ENCODE assay signal across 9 mouse cellular contexts in genomic region chr6:39543769-39544420, GRCm38 (mm10). TPM values are rescaled to one million over a fixed set of nuclear protein-coding genes. Genes with fewer than 3 reads are reported as not detected.
DNase-seq lines count a peak whose midpoint lies in the region; ATAC-seq lines count a peak whose summit lies in the region.
"Had no signal": no experiment of that assay in that cellular context is flagged by ENCODE, and none has a peak within 500 bp of the region (broad histone marks: within the 10 kb centered on the region; RNA-seq: fewer than 3 reads in every experiment).

No protein-coding gene starts in this region.

- 41% methylated on average over 15 of the region's 15 CpGs for WGBS in embryonic facial prominence, embryonic 13.5 days

- H3K27ac ChIP-seq in embryonic facial prominence, embryonic 13.5 days, result peak overlapping the region; percentile 86

- no peaks in the 10 kb centered on the region for H3K27me3 ChIP-seq in embryonic facial prominence, embryonic 13.5 days

- H3K4me3 ChIP-seq in embryonic facial prominence, embryonic 13.5 days, result no peak overlapping the region

- H3K9me3 ChIP-seq in embryonic facial prominence, embryonic 13.5 days, result no peaks in the 10 kb centered on the region

- DNase-seq in heart, adult 11 months, result peak; percentile 95
- DNase-seq in heart, postnatal 25 days (ENCODE audit: low spot score), result no peak
- DNase-seq in kidney, adult 18-20 months, result peak; percentile 21
- DNase-seq in lung, postnatal 36 days, result peak; percentile 67
- DNase-seq in right cerebral cortex, adult 18-20 months, result no peak
- no peak for DNase-seq in right cerebral cortex, adult 2 months (ENCODE audit: low spot score in 2 of 2)

- H3K4me2 ChIP-seq in embryonic facial prominence, embryonic 13.5 days, result peak overlapping the region; percentile 28; the same call in 1 of the 2 replicates

- intact Hi-C loops in heart, postnatal 25 days (cut with DNase I), result loop anchor here (2.0 kb wide), 1 partner anchor 13 kb away; the partner anchor contains the start of gene Dennd2a

- peaks cover 58% of the 10 kb centered on the region for H3K4me1 ChIP-seq in embryonic facial prominence, embryonic 13.5 days

- H3K36me3 ChIP-seq in embryonic facial prominence, embryonic 13.5 days, result 0 out of 2 replicates have a peak, but pooled peaks cover 2% of the 10 kb centered on the region

- ATAC-seq in embryonic facial prominence, embryonic 13.5 days (ENCODE audit: insufficient number of reproducible peaks, insufficient read depth, low FRiP score, low TSS enrichment, low read depth), result no peak
- ATAC-seq in megakaryocyte progenitor cell, adult 5-6 weeks (replicated peaks; ENCODE audit: poor library complexity), result no peak
- ATAC-seq: inflammation-experienced regulatory T-cells, adult 6 months had no signal

- H3K9ac ChIP-seq in embryonic facial prominence, embryonic 13.5 days, result 0 out of 2 replicates have a peak overlapping the region, but pooled peaks have one; percentile 47

RNA-seq across cellular contexts. Expression of gene Dennd2a, which starts 13.8 kb away (rescaled TPM):
- 1 to 10 TPM; 7.6 to 9.9 TPM for total RNA-seq in heart, postnatal 25 days (2021)
- polyA plus RNA-seq in embryonic facial prominence, embryonic 13.5 days (2015; fragmentation: Nextera tagmentation; extraction: Ambion mirVana), result 18.0 and 21.2 TPM in 2 replicates
- 1.1 TPM in 1 of 2 replicates, not detected in the other for total RNA-seq in megakaryocyte progenitor cell, adult 5-6 weeks (2015)
- total RNA-seq in megakaryocyte progenitor cell, adult 5-6 weeks (2017), result 0.46 TPM in 1 of 2 replicates, not detected in the other

RNA-seq across cellular contexts. Expression of gene Adck2, which starts 29.8 kb away (rescaled TPM):
- 10 to 100 TPM; 16.5 to 16.6 TPM for total RNA-seq in heart, postnatal 25 days (2021)
- polyA plus RNA-seq in embryonic facial prominence, embryonic 13.5 days (2015; fragmentation: Nextera tagmentation; extraction: Ambion mirVana), result 40.6 and 42.3 TPM in 2 replicates
- 7.5 and 7.6 TPM in 2 replicates for total RNA-seq in megakaryocyte progenitor cell, adult 5-6 weeks (2015)
- 5.6 and 7.3 TPM in 2 replicates for total RNA-seq in megakaryocyte progenitor cell, adult 5-6 weeks (2017)

RNA-seq across cellular contexts. Expression of gene Gm42420, which starts 41.7 kb away (rescaled TPM):
- total RNA-seq in heart, postnatal 25 days (2021), result not detected
- polyA plus RNA-seq in embryonic facial prominence, embryonic 13.5 days (2015; fragmentation: Nextera tagmentation; extraction: Ambion mirVana), result 1.7 TPM in 1 of 2 replicates, not detected in the other
- 6.5 and 7.1 TPM in 2 replicates for total RNA-seq in megakaryocyte progenitor cell, adult 5-6 weeks (2015)
- not detected in 2 replicates for total RNA-seq in megakaryocyte progenitor cell, adult 5-6 weeks (2017)
- polyA plus RNA-seq: inflammation-experienced regulatory T-cells, adult 6 months had no signal

RNA-seq across cellular contexts. Expression of gene Ndufb2, which starts 48.5 kb away (rescaled TPM):
- 100 to 1,000 TPM; 685 to 720 TPM for total RNA-seq in heart, postnatal 25 days (2021)
- 330 and 353 TPM in 2 replicates for polyA plus RNA-seq in embryonic facial prominence, embryonic 13.5 days (2015; fragmentation: Nextera tagmentation; extraction: Ambion mirVana)
- total RNA-seq in megakaryocyte progenitor cell, adult 5-6 weeks (2015), result 129 and 139 TPM in 2 replicates
- 78.8 and 107 TPM in 2 replicates for total RNA-seq in megakaryocyte progenitor cell, adult 5-6 weeks (2017)

Comparison
In these comparisons a context has a peak if more than half of its experiments do, and no peak if none do; other contexts are left out.
1. DNase-seq: peak in heart, adult 11 months (single experiment), kidney, adult 18-20 months (single experiment) and lung, postnatal 36 days (single experiment); none in heart, postnatal 25 days (single experiment), right cerebral cortex, adult 18-20 months (single experiment) and right cerebral cortex, adult 2 months (0 of 2).
2. RNA of gene Dennd2a, which starts 13.8 kb away (total RNA-seq): 7.6 to 9.9 TPM in heart, postnatal 25 days; 0.46 to 1.1 TPM in megakaryocyte progenitor cell, adult 5-6 weeks; every median in the first group is over 4 times any median in the second.